Mouse (Mus musculus) small intestine, adult 2 months (tissue): ENCODE results near the gene Rpa2.

ENCODE experiments used
- CTCF ChIP-seq: fragments of 200-500 bp; IDR thresholded peaks from 2 replicates; pipeline ENCODE4 v1.5.1; 2012; ENCODE audit warnings: low read depth, mild to moderate bottlenecking, control low read depth, inconsistent platforms, low read length, moderate library complexity, mixed read lengths; ENCODE audit not compliant: insufficient replicate concordance, insufficient read length; ENCODE audit errors: extremely low read depth
- POLR2A ChIP-seq: fragments of 200-500 bp; IDR thresholded peaks from 2 replicates; pipeline ENCODE4 v1.6.1; 2012; ENCODE audit warnings: low read depth, mild to moderate bottlenecking, control low read depth, inconsistent platforms, low read length, moderate library complexity

- no peak for TF ChIP-seq CTCF
- no peak for TF ChIP-seq POLR2A
These were observed 10.3 kb upstream of the Rpa2 start for GRCm38 (mm10) chr4:132757633-132758351.
